Mouse (Mus musculus) liver, embryonic 14.5 days (tissue): ENCODE measurements around the gene Atoh7.

Source experiments
- CTCF ChIP-seq: IDR thresholded peaks from 2 replicates; pipeline ENCODE4 v1.5.1; 2016; ENCODE audit warnings: antibody characterized with exemption, low read depth, control low read depth
- EP300 ChIP-seq: IDR thresholded peaks from 2 replicates; pipeline ENCODE4 v1.6.1; 2016; ENCODE audit warnings: antibody characterized with exemption, low read depth

DNA sequence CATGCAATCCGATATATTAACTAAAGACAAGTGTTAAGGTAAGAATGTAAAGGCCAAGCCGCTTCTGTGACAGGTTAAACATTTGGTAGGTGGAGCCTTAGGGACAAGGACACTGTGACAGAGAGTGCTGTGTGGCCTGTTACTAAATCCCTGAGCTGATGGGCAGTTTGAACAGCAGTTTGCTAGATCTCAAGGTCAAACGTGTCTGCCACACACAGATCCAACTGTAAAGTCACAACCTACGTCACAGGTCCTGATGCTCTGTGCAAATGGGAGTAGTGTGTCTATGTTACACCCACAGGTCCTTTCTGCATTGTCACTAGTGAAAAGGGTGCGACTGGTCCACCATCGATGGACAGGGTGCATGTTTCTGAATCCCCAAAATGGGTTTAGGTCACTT, 32.9 kb downstream of the Atoh7 start:
- TF ChIP-seq CTCF, result no peak
- TF ChIP-seq EP300, result no peak
